Comparison of ENCODE assay signal across 8 mouse cellular contexts in genomic region chr9:22260092-22260422, GRCm38 (mm10). TPM values are rescaled to one million over a fixed set of nuclear protein-coding genes. Genes with fewer than 3 reads are reported as not detected.
DNase-seq lines count a peak whose midpoint lies in the region; ATAC-seq and TF ChIP-seq lines count a peak whose summit lies in the region.

No protein-coding gene starts in this region.

- peak overlapping the region; percentile 80 to 98; a peak in 3 of 4 replicates for H3K4me3 ChIP-seq in heart, embryonic 14.5 days (ENCODE audit: control insufficient read depth in 1 of 2, insufficient read depth in 1 of 2, low read depth in 1 of 2, low read length in 2 of 2)
- H3K4me3 ChIP-seq in MEL (ENCODE audit: control insufficient read depth in 1 of 2, insufficient read depth in 1 of 2, low read depth in 2 of 2, low read length in 2 of 2): peak overlapping the region; percentile 67 to 89
- H3K4me3 ChIP-seq in hindbrain, embryonic 10.5 days: peak overlapping the region; percentile 73
- H3K4me3 ChIP-seq in liver, postnatal 0 days (ENCODE audit: low read depth, low read length): peak overlapping the region; percentile 71

- peak overlapping the region; percentile 92 for H3K9ac ChIP-seq in heart, embryonic 14.5 days (ENCODE audit: low read length)
- H3K9ac ChIP-seq in MEL (ENCODE audit: control insufficient read depth, low read depth, low read length, poor library complexity, severe bottlenecking): peak overlapping the region; percentile 58
- no peak overlapping the region for H3K9ac ChIP-seq in liver, postnatal 0 days (replicated peaks)

- H3K4me2 ChIP-seq in heart, embryonic 14.5 days (ENCODE audit: low read length): peak overlapping the region; percentile 79
- H3K4me2 ChIP-seq in liver, postnatal 0 days (ENCODE audit: low read depth, low read length): peak overlapping the region; percentile 92

- no peak for TF ChIP-seq RAD21 in MEL (IDR thresholded peaks at IDR 0.05; ENCODE audit: low read depth, low read length)

- no peak for TF ChIP-seq EP300 in MEL (IDR thresholded peaks at IDR 0.05; ENCODE audit: low read depth in 1 of 2, low read length in 2 of 2)
- no peak for TF ChIP-seq EP300 in liver, postnatal 0 days (IDR thresholded peaks at IDR 0.05; ENCODE audit: low read depth)

- TF ChIP-seq CTCF in MEL (IDR thresholded peaks at IDR 0.05 in 2 of 3, conservative IDR thresholded peaks at IDR 0.05 in 1 of 3; ENCODE audit: control insufficient read depth in 1 of 3, insufficient read depth in 1 of 3, low read depth in 2 of 3, low read length in 3 of 3, poor library complexity in 1 of 3, severe bottlenecking in 1 of 3): no peak
- TF ChIP-seq CTCF in liver, postnatal 0 days (IDR thresholded peaks at IDR 0.05; ENCODE audit: low read depth): no peak

- ATAC-seq in heart, embryonic 14.5 days (ENCODE audit: insufficient number of reproducible peaks, insufficient read depth, low FRiP score, low read depth): no peak
- no peak for ATAC-seq in liver, postnatal 0 days
- no peak for ATAC-seq in activated CD4-positive, CD25-positive, alpha-beta regulatory T cell, adult 4 months

- no peaks in the 10 kb centered on the region for H3K27me3 ChIP-seq in heart, embryonic 14.5 days (ENCODE audit: control insufficient read depth, insufficient read depth, low read length)
- H3K27me3 ChIP-seq in MEL (ENCODE audit: control insufficient read depth in 1 of 2, insufficient read depth in 2 of 2, low read length in 2 of 2): no peaks in the 10 kb centered on the region
- no peaks in the 10 kb centered on the region for H3K27me3 ChIP-seq in hindbrain, embryonic 10.5 days (ENCODE audit: insufficient read depth, poor library complexity, severe bottlenecking)
- no peaks in the 10 kb centered on the region for H3K27me3 ChIP-seq in liver, postnatal 0 days (ENCODE audit: insufficient read depth, low read length)

- no peaks in the 10 kb centered on the region for H3K4me1 ChIP-seq in heart, embryonic 14.5 days (ENCODE audit: control insufficient read depth in 2 of 2, insufficient read depth in 2 of 2, low read length in 2 of 2)
- peaks cover 29 to 35% of the 10 kb centered on the region in 2 experiments for H3K4me1 ChIP-seq in MEL (ENCODE audit: control insufficient read depth in 1 of 2, insufficient read depth in 2 of 2, low read length in 2 of 2)
- 0 out of 2 replicates have a peak, but pooled peaks cover 8% of the 10 kb centered on the region for H3K4me1 ChIP-seq in hindbrain, embryonic 10.5 days (replicated peaks)
- H3K4me1 ChIP-seq in liver, postnatal 0 days (ENCODE audit: insufficient read depth): 0 out of 2 replicates have a peak, but pooled peaks cover 2% of the 10 kb centered on the region

- H3K9me3 ChIP-seq in heart, embryonic 14.5 days (ENCODE audit: control insufficient read depth, low read length): peaks cover 7% of the 10 kb centered on the region
- H3K9me3 ChIP-seq in MEL (replicated peaks; ENCODE audit: insufficient read depth, low read length): no peaks in the 10 kb centered on the region
- peaks cover 12% of the 10 kb centered on the region for H3K9me3 ChIP-seq in hindbrain, embryonic 10.5 days
- no peaks in the 10 kb centered on the region for H3K9me3 ChIP-seq in liver, postnatal 0 days (ENCODE audit: low read length)

- peaks cover 17% of the 10 kb centered on the region for H3K79me2 ChIP-seq in MEL (ENCODE audit: control insufficient read depth, insufficient read depth, low read length, poor library complexity)

- TF ChIP-seq POLR2A in MEL (IDR thresholded peaks at IDR 0.05; ENCODE audit: control insufficient read depth in 1 of 2, insufficient read depth in 1 of 2, low read depth in 1 of 2, low read length in 2 of 2, poor library complexity in 1 of 2): no peak; a peak in 1 of 4 replicates

- WGBS in heart, embryonic 14.5 days: 28% methylated on average over 3 of the region's 3 CpGs
- 29% methylated on average over 3 of the region's 3 CpGs for WGBS in hindbrain, embryonic 10.5 days
- 33% methylated on average over 3 of the region's 3 CpGs for WGBS in liver, postnatal 0 days (ENCODE audit: insufficient replicate concordance)

- H3K36me3 ChIP-seq in heart, embryonic 14.5 days (ENCODE audit: control insufficient read depth, insufficient read depth, low read length): peaks cover 30% of the 10 kb centered on the region
- H3K36me3 ChIP-seq in MEL (ENCODE audit: control insufficient read depth in 1 of 2, insufficient read depth in 2 of 2, low read length in 2 of 2): peaks cover 20 to 42% of the 10 kb centered on the region in 2 experiments
- H3K36me3 ChIP-seq in hindbrain, embryonic 10.5 days: peaks cover 32% of the 10 kb centered on the region
- no peaks in the 10 kb centered on the region for H3K36me3 ChIP-seq in liver, postnatal 0 days (replicated peaks; ENCODE audit: insufficient read depth, low read length)

- no peak for DNase-seq in heart, adult 11 months
- no peak for DNase-seq in MEL (ENCODE audit: low read depth, low spot score)
- no peak for DNase-seq in hindbrain, embryonic 10.5 days (ENCODE audit: low spot score)
- no peak for DNase-seq in liver, postnatal 0 days
- no peak for DNase-seq in gastrocnemius, adult 8-10 months (ENCODE audit: low spot score in 2 of 2)
- no peak for DNase-seq in thymus, postnatal 14 days

- H3K27ac ChIP-seq in heart, embryonic 14.5 days (replicated peaks in 1 of 2; ENCODE audit: control insufficient read depth in 1 of 2, insufficient read depth in 1 of 2, low read depth in 2 of 2, low read length in 2 of 2): no peak overlapping the region
- peak overlapping the region; percentile 8; the same call in 1 of the 2 replicates for H3K27ac ChIP-seq in MEL (ENCODE audit: control insufficient read depth, low read depth, low read length)
- H3K27ac ChIP-seq in hindbrain, embryonic 10.5 days: no peak overlapping the region
- H3K27ac ChIP-seq in liver, postnatal 0 days (ENCODE audit: low read depth): no peak overlapping the region

TF ChIP-seq in MEL, 35 proteins besides CTCF, POLR2A, EP300 and RAD21:
- TF ChIP-seq JUND (IDR thresholded peaks at IDR 0.05; ENCODE audit: low read depth, low read length): 0 out of 2 replicates have a peak, but pooled peaks have one; percentile 22
- peak; percentile 88 for TF ChIP-seq ZNF384 (IDR thresholded peaks at IDR 0.05; ENCODE audit: low read depth, low read length)
- TF ChIP-seq KAT2A (conservative IDR thresholded peaks at IDR 0.05; ENCODE audit: low read depth, low read length): peak; percentile 47; the same call in 1 of the 2 replicates
- peak; percentile 32; the same call in 1 of the 2 replicates for TF ChIP-seq RCOR1 (IDR thresholded peaks at IDR 0.05; ENCODE audit: low read depth, low read length)
- TF ChIP-seq MYB (IDR thresholded peaks at IDR 0.05; ENCODE audit: low read depth, low read length): no peak
- TF ChIP-seq ELF1 (IDR thresholded peaks at IDR 0.05; ENCODE audit: low read depth, low read length): no peak
- TF ChIP-seq ZC3H11A (IDR thresholded peaks at IDR 0.05; ENCODE audit: low read depth, low read length): 0 out of 2 replicates have a peak, but pooled peaks have one; percentile 12
- TF ChIP-seq CHD2 (IDR thresholded peaks at IDR 0.05; ENCODE audit: low read length): peak; percentile 66
- peak; percentile 91; the same call in 1 of the 2 replicates for TF ChIP-seq CHD1 (IDR thresholded peaks at IDR 0.05; ENCODE audit: low read depth, low read length)
- no peak for TF ChIP-seq POLR2AphosphoS5 (IDR thresholded peaks at IDR 0.05; ENCODE audit: borderline replicate concordance, low read depth, low read length)
- TF ChIP-seq TCF12 (IDR thresholded peaks at IDR 0.05; ENCODE audit: low read depth, low read length): no peak
- 0 out of 2 replicates have a peak, but pooled peaks have one; percentile 28 for TF ChIP-seq MYC (IDR thresholded peaks at IDR 0.05; ENCODE audit: low read depth, low read length)
- TF ChIP-seq SIN3A (IDR thresholded peaks at IDR 0.05; ENCODE audit: low read length): peak; percentile 90

RNA-seq across cellular contexts. Expression of gene Zfp599, which starts 0.4 kb away (rescaled TPM):
- polyA plus RNA-seq in heart, embryonic 14.5 days (2014; fragmentation: Nextera tagmentation; extraction: Ambion mirVana): 4.0 and 4.9 TPM in 2 replicates
- total RNA-seq in MEL (2012; rRNA removed): 10.5 and 12.1 TPM in 2 replicates
- polyA plus RNA-seq in MEL (2012; ENCODE audit: insufficient read depth in 1 of 2, insufficient read length in 2 of 2, low read depth in 1 of 2, low replicate concordance in 2 of 2, missing spikeins in 1 of 2): 1 to 10 TPM in 1 of 2 experiments, not detected in 1; 7.6 TPM
- 5.4 and 6.5 TPM in 2 replicates for polyA plus RNA-seq in hindbrain, embryonic 10.5 days (2016; fragmentation: Nextera tagmentation; extraction: Ambion mirVana)
- polyA plus RNA-seq in liver, postnatal 0 days (2015; fragmentation: Nextera tagmentation; extraction: Ambion mirVana): 0.69 and 0.99 TPM in 2 replicates
- polyA plus RNA-seq in activated CD4-positive, CD25-positive, alpha-beta regulatory T cell, adult 4 months (2017; shearing (Covaris generic)): 1 to 10 TPM; 6.3 to 7.1 TPM
- not detected for total RNA-seq in gastrocnemius, adult 8-10 months (2022)

RNA-seq across cellular contexts. Expression of gene Zfp809, which starts 34.5 kb away (rescaled TPM):
- polyA plus RNA-seq in heart, embryonic 14.5 days (2014; fragmentation: Nextera tagmentation; extraction: Ambion mirVana): 23.1 and 25.3 TPM in 2 replicates
- 58.6 and 67.8 TPM in 2 replicates for total RNA-seq in MEL (2012; rRNA removed)
- polyA plus RNA-seq in MEL (2012; ENCODE audit: insufficient read depth in 1 of 2, insufficient read length in 2 of 2, low read depth in 1 of 2, low replicate concordance in 2 of 2, missing spikeins in 1 of 2): 100 to 1,000 TPM in 1 of 2 experiments, not detected in 1; 101 TPM
- 9.0 and 10.5 TPM in 2 replicates for polyA plus RNA-seq in hindbrain, embryonic 10.5 days (2016; fragmentation: Nextera tagmentation; extraction: Ambion mirVana)
- polyA plus RNA-seq in liver, postnatal 0 days (2015; fragmentation: Nextera tagmentation; extraction: Ambion mirVana): 4.2 and 4.4 TPM in 2 replicates
- 10 to 100 TPM; 42.6 to 43.0 TPM for polyA plus RNA-seq in activated CD4-positive, CD25-positive, alpha-beta regulatory T cell, adult 4 months (2017; shearing (Covaris generic))
- 1 to 10 TPM; 4.7 to 7.5 (median 6.8) TPM for total RNA-seq in gastrocnemius, adult 8-10 months (2022)

RNA-seq across cellular contexts. Expression of gene Zfp810, which starts 47.4 kb away (rescaled TPM):
- polyA plus RNA-seq in heart, embryonic 14.5 days (2014; fragmentation: Nextera tagmentation; extraction: Ambion mirVana): 16.4 and 16.7 TPM in 2 replicates
- not detected in 2 replicates for total RNA-seq in MEL (2012; rRNA removed)
- under 1 TPM in 1 of 2 experiments, not detected in 1; 0.13 TPM for polyA plus RNA-seq in MEL (2012; ENCODE audit: insufficient read depth in 1 of 2, insufficient read length in 2 of 2, low read depth in 1 of 2, low replicate concordance in 2 of 2, missing spikeins in 1 of 2)
- polyA plus RNA-seq in hindbrain, embryonic 10.5 days (2016; fragmentation: Nextera tagmentation; extraction: Ambion mirVana): 24.3 and 29.0 TPM in 2 replicates
- 4.8 and 4.9 TPM in 2 replicates for polyA plus RNA-seq in liver, postnatal 0 days (2015; fragmentation: Nextera tagmentation; extraction: Ambion mirVana)
- 10 to 100 TPM; 14.1 to 14.6 TPM for polyA plus RNA-seq in activated CD4-positive, CD25-positive, alpha-beta regulatory T cell, adult 4 months (2017; shearing (Covaris generic))
- total RNA-seq in gastrocnemius, adult 8-10 months (2022): under 1 TPM; 0.29 to 0.56 (median 0.43) TPM
